Mouse (Mus musculus): ENCODE data around the gene D630003M21Rik. TPM values are rescaled to one million over a fixed set of nuclear protein-coding genes. Genes with fewer than 3 reads are reported as not detected.

Gene D630003M21Rik
- total RNA-seq, 2 experiments from 2014 or later, result not detected

DNA sequence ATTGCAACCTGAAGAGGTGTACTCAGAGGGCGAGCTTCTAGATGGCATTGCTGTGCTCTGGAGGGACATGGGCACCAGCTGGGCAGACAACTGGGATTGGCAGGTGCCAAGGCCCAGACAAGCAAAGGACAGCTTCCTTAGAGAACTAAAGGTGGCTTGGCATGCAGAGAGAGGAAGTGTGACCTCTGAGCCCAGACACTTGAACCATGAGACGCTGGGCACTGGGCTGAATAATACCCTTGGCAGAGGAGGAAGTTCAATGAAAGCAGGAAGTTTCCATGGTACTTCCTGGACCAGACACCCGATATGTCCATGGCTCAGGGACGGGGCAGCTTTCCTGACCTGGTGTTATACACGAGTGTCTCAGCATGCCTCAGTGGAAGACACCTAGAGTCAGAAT is 54.6 kb downstream of the D630003M21Rik start:
- ATAC-seq (replicated peaks; ENCODE audit: low FRiP score, poor library complexity, severe bottlenecking), result no peak

DNA sequence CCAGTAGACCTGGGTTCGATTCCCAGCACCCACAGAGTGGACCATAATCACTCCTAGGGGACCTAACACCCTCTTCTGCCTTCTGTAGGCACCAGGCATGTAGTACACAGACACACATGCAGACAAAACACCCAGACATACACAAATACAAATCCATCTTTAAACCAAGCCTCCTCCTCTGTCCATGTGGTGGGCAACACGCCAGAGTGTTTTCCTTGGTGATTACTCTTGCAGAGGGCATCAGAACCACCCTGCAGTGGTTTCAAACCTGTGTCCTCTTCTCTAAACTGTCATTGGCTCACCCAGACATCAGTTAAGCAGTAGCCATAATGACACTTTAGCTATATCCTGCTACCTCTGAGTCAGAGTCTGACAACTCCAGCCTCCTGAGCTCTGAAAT is 58.6 kb downstream of the D630003M21Rik start:
- no peak for ATAC-seq (replicated peaks; ENCODE audit: low FRiP score, poor library complexity, severe bottlenecking)

DNA sequence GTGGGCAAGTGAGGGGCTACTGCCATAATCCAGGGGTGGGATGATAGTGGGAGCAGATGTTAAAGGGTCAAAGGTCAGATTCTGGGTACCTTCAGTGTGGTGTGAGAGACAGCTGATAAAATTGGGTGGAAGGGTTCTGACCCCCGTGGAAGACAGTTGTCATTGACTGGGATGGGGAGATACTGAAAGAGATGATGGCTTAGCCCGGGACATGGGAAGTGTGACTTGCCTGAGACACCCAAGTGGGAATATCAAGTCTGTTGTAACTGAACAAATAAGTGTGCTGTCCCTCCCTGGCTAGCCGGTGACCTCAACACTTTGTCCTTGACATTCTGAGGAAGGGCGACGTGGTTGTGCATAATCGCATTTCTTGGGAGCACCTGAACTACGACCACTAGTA is 59.3 kb downstream of the D630003M21Rik start:
- ATAC-seq (replicated peaks; ENCODE audit: low FRiP score, poor library complexity, severe bottlenecking), result no peak

DNA sequence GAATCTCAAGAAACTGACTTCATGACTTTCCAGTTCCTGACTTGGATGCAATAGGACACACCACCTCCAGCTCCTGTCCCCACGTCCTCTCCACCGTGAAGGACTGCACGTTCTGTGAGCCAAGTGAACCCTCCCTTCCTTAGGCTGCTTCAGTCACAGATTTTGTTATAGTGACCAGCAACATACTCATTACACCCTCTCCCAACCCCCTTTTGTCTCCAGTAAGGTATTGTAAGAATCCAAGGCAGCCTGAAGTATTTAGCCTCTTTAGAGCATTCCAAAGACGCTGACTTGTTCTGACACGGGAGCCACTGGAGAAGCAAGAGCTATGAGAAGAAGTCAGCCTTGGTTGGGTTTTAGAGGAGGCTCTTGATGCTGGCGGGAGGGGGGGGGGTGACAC is 59.7 kb downstream of the D630003M21Rik start:
- ATAC-seq (replicated peaks; ENCODE audit: low FRiP score, poor library complexity, severe bottlenecking), result no peak

DNA sequence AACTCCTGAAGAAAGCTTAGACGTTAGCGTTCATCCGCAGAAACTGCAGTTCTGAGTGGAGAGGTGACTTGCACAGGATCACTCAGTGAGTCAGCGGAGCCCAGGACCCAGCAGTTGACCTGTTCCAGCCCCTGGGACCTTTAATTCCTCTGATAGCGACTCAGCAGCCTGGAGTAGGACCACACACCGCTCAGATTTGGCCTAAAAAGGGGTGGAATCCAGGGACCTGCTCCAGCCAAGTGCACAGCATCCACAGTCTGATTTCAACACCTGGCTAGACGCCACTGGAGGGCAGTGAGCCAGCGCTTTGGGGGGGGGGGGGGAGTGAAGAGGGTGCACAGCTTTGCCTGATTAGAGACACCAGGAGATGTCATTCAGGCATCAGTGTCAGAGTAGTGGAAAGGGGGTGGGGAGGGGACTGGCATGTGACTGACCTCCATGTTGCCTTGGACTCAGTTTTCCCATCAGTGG is 60.2 kb downstream of the D630003M21Rik start:
- ATAC-seq (replicated peaks; ENCODE audit: low FRiP score, poor library complexity, severe bottlenecking), result no peak

DNA sequence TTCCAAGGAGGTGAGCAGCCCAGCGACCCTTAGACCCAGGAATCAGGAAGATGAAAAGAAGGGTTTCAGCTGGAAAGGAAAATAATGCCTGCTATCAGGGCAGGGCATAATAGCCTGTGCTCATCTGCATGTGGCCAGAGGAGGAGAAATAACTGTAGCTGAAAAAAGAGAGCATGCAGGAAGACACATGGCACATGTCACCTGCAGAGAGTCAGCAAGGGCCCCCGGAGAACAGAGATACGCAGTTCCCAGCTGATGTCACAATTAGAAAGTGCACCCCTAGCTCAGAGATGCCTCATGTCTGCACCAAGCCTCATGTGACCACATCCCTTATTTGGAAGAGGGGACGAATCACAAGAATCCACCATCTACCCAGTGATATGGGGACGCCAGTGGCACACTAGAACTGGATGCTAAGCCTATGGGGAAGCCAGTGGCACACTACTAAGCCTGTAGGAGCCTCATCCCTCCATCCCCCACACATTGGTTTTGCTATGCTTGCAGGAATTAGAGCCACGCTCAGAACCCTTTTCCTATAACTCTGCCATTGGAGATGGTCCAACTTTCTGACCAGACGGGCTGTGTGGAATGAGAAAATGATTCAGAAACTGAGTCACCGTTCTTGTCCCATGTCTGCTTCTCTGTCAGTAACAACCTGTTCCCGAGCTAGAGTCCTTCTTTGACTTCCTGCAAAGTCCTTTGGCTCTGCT is 61.4 kb downstream of the D630003M21Rik start:
- no peak for ATAC-seq (replicated peaks; ENCODE audit: low FRiP score, poor library complexity, severe bottlenecking)

DNA sequence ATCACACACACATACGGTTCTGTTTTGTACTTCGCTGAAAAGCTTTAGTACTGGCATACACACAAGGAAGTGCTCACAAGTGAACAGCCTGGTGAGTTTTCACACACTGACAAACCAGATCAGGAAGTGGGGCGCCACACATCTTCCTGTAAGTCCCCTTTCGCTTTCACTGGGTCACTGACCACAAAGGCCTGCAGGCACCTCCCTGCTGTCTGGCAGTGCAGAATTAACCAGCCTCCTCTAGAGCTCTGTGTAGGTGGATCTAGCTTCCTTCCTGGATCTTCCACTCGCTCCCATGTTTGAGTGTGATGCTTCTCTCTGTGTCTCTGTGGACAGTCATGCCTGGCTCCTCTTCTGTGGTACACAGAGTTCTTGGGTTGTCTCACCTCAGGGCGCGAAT is 62.4 kb downstream of the D630003M21Rik start:
- ATAC-seq (replicated peaks; ENCODE audit: low FRiP score, poor library complexity, severe bottlenecking), result no peak

DNA sequence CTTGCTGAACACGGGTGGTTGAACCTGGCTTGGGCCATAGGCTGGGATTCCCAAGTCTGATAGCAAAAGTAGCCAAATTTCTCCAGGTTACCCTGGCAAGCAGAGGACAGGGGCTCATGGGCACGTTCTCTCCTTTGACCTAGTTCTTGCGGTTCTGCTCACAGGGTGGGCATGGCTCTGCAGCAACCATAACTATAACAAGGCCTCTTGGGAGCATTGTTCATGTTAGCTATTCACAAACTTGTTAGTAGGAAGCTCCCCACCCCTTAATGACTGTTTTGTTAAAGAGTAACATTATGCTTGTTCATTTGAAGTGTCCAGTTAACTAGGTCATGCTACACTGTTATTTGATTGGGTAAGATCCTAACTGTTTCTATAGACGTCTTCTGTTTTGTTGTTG is 63.2 kb downstream of the D630003M21Rik start:
- ATAC-seq (replicated peaks; ENCODE audit: low FRiP score, poor library complexity, severe bottlenecking), result no peak

DNA sequence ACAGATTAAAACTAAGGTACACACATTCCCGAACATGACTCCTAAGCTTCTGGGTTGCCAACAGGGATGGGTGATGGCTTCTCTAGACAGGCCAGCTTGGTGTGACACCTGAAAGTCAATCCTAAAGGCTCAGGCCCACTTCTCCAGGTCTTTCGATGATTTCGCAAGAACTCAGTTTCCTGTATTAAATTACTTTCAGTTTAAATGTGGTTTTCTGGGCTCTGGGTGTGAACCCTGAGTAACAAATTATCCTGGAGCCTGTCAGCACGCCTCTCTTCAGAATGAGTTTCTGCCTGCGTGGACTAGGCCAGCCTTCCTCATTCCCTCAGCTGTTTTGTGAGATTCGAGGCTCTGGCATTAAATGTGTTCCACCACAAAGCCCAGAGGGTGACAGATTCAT is 66.0 kb downstream of the D630003M21Rik start:
- no peak for ATAC-seq (replicated peaks; ENCODE audit: low FRiP score, poor library complexity, severe bottlenecking)

DNA sequence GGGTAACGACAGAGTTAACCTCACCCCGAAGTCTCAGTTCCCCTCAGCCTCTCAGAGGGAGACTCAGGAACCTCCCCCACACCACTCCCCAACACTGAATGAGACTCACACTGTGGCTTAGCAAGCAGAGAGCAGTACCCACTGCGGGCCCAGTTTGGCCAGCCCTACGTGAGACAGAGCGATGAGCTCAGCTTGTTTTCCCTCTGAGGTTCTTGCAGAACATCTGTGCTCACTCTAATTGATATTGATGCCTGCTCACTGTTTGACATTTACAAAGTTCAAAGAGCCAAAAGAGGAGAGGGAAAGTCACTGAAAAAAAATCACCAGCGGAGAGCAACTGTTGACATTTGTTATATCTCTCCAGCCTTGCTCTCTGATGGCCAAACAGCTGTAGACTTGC is 67.3 kb downstream of the D630003M21Rik start:
- no peak for ATAC-seq (replicated peaks; ENCODE audit: low FRiP score, poor library complexity, severe bottlenecking)

DNA sequence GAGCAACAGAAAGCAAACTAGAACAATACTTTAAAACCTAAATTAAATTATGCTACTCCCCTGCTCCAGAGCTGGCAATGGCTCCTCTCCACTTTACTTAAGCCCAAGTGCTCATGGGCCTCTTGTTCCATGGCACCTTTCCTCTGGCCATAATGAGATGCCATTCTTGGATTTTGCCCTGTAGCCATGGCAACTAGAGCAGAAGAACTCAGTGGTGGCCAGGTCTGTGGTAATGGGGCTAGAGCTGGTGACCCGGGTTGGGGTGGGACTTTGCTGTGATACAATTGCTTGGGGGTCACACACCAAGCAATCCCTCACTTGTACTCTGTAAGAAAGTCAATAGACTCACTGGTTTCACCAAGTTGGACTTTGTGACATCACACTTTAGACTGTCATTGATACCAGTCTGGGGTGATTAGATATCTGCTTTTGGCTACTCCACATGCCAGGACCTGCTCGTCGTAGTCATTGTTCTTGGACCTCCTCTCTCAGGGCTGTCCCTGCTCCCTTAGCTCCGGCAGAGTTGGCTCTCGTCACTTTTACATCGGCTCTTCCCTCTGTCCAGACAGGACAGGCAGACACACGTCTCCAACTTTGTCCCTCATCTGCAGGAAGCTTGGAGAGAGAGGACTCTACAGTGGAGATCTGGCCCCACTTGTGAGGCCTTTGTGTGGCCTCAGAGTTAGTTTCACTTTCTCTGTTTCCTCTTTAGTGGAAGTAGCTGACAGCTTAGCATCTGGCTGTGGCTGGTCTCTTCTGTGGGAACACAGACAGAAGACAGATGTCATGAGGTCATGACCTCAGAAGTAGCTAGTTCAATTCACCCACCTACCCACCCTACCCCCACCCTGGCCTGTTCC is 69.4 kb downstream of the D630003M21Rik start:
- peak; percentile 36 for ATAC-seq (replicated peaks; ENCODE audit: low FRiP score, poor library complexity, severe bottlenecking)

DNA sequence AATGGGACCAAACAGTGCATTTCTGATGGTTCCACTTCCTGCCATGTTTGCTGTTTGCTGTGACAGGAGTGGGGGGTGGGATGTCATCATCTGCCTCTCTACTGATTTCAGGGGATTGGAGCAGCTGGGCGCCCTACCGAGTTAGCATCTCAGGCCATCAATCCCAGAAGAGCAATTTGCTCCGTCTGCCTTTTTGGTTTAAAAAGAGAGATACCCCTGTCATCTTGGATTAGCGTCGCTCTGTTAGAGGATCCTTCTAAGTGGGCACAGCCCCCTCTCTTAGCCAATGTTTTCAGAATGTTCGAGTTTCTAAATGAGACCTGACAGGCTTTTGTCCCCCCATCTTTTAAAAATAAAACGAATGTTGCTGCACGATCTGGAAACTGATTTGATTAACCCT is 71.4 kb downstream of the D630003M21Rik start:
- ATAC-seq (replicated peaks; ENCODE audit: low FRiP score, poor library complexity, severe bottlenecking), result no peak

DNA sequence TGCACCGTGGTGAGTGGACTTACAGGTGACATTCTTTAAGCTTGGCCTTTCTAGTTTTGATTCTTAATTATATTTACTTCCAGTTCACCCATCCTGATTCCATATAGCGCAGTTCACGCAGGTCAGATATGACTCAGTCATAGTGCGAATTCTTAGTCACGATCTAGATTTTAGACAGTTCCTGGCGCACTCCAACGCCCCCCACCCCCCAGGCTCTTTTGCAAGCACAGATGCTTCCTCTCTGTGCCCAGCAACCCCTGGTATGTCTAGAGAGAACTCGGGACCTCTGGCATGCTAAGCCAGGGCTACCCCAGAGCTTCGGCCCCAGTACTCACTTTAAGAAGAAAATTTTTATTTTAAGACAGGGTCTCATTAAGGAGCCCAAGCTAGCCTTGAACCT is 72.5 kb downstream of the D630003M21Rik start:
- ATAC-seq (replicated peaks; ENCODE audit: low FRiP score, poor library complexity, severe bottlenecking), result no peak

DNA sequence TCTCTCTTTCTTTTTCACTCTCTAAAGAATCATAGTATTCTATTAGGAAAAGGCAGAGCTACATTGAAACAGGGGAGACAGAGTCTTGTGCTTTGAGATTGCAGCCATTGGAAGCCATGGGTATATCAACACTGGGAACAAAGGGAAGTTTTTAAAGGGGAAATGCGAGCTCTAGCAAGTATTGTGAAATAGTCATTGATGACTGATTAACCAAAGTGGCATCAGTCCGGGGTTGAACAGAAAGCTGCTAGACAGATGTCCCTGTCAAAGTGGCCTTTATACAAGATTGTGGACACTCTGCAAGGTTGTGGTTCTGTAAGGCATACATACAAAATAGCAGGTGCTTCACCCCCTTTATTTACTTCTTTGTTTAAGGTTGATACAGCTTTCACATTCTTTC is 73.4 kb downstream of the D630003M21Rik start:
- ATAC-seq (replicated peaks; ENCODE audit: low FRiP score, poor library complexity, severe bottlenecking), result no peak

DNA sequence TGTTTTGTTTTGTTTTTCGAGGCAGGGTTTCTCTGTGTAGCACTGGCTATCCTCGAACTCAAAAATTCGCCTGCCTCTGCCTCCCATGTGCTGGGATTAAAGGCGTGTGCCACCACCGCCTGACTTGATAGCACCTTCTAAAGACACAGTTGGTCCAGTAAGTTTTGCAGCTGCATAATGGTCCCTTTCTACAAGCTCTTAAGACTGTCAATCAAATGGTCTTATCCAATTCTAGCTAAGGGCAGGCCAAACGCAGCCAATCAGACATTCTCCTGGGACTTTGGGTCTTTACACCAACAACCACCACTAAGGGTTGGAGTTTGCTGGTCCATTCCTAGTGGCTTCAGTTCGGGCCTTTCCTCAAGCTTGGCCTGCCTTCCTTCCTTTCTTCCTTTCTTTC is 73.9 kb downstream of the D630003M21Rik start:
- ATAC-seq (replicated peaks; ENCODE audit: low FRiP score, poor library complexity, severe bottlenecking), result no peak

DNA sequence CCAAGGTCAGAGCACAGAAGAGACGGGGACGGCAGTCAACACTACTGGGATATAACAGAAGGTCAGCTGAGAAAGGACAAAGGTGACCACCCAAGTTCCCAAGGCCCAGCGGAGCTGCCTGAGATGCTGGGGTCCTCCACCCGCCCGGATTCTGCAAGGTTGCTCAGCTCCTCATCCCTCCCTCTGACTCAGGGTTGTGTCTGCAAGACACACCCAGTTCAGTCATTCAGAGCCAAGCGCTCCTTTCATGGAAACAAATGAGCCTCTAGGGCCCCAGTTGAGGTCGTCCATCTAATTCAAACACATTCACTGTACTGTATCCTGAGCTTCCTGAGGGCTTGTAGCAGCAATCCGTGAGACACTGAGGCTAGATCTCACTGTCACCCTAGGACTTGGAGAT is 74.4 kb downstream of the D630003M21Rik start:
- no peak for ATAC-seq (replicated peaks; ENCODE audit: low FRiP score, poor library complexity, severe bottlenecking)

DNA sequence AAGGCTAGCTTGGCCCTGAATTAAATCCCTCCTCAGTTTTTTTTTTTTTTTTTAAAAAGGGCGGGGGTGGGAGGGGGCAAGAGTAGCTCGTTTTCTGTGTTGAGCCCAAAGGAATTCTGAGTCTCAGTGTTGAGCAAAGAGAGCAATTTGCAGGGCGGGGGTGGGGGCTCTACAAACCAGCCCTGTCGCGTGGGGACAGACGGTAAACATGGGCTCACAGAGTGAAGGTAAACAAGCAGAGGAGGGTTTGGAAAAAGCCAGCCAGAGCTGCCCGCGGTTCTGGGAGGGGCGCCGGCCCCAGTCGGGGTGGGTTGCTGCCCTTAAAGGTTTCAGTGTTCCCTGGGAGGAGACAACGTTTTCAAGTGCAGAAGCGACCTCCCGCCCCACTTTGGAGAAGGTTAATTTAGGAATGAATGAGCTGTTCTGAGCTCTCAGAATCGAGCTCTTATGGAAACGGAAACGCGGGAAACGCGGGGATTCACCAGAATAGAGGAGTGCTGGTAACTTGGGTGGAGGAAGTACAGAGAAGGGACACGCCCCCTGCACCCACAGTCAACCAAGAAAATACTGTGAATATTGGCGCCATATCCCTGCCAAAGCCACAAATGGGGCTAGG is 75.2 kb downstream of the D630003M21Rik start:
- peak; percentile 64 for ATAC-seq (replicated peaks; ENCODE audit: low FRiP score, poor library complexity, severe bottlenecking)

DNA sequence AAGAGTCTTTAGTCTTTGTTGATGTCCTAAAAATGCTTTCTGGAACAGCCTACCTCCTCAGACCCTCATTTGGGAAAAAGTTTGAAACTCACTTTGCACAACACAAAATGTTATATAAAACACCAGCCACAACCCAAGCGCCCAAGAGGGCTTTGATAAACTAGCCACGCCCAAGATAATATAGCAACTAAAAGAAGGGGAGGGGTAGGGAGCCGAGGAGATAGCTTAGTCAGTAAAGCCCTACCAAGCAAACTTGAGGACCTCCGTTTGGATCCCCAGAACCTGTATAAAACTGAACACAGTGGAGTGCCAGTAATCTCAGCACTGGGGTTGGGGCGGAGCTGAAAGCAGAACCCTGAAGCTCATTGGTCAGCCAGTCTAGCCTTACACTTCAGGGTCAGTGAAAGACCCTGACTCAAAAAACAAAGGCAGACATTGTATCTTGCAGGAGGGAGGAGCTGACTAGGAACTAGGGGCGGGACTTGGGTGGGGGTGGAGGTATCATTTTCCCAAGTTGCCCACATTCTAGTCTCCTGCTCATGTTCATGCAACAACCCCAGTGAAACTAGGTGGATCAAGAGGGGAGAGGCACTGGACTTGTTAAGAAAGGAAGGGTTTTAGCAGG is 76.2 kb downstream of the D630003M21Rik start:
- peak; percentile 29; the same call in 1 of the 2 replicates for ATAC-seq (replicated peaks; ENCODE audit: low FRiP score, poor library complexity, severe bottlenecking)

DNA sequence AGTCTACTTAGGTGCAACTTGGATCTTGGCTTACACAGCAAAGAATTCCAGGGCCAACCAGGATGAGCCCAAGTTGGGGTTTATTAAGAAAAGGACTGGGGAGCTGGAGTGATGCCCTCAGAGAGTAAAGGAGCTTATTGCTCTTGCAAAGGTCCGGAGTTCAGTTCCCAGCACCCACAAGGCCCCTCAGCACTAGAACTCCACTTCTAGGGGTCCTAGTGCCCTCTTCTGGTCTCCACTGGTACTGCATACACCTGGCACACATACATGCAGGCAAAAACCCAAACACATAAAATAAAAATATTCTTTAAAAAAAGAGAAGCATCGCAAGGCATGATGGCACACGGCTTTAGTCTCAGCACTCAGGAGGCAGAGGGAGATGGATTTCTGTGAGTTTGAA is 77.9 kb downstream of the D630003M21Rik start:
- no peak for ATAC-seq (replicated peaks; ENCODE audit: low FRiP score, poor library complexity, severe bottlenecking)

DNA sequence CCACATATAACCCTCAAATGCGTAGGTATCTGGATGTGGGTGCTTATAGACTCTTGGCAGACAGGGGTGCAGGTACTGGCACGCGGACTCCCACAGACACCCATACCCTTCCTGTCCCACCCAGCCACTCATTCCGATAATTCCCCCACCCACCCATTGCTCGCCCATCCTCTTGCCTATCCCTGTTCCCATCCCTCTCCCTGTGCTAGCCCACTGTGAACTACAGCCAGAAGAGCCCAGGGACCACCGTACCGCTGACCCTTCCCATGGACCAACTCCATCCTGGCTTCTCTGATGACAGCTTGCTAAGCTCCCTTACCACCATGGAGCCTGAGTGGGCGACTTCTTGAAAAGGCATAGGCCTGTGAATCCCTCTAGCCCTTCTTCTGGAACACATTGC is 82.1 kb downstream of the D630003M21Rik start:
- no peak for ATAC-seq (replicated peaks; ENCODE audit: low FRiP score, poor library complexity, severe bottlenecking)
